Mouse (Mus musculus): ENCODE measurements around the gene Uqcc2. TPM values are rescaled to one million over a fixed set of nuclear protein-coding genes. Genes with fewer than 3 reads are reported as not detected.

Gene Uqcc2
- total RNA-seq, 4 experiments from 2014 or later, result 185 to 220 (median 203) TPM

- no peak for DNase-seq (ENCODE audit: low spot score in 2 of 2)
These were observed 55.8 kb downstream of the Uqcc2 start for GRCm38 (mm10) chr17:27077920-27078319.

DNA sequence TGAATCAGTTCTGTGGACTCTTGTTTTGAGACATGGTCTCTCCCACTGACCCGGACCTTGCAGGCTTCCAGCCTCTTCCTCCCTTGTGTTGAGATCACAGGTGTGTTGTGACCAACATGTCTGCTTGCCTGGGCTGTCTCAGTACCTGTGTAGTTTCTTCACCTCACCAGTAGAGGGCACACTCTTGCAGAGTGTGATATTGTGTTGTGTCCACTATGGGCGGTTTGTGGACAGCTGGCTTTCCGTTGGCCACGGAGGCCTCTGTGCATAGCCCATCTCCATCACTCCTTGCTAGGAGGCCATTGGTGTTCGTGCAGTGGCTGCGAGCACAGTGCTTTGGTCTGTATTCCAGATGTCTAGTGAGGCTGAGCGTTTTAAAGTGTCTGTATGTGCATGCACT, 56.6 kb downstream of the Uqcc2 start:
- no peak for DNase-seq (ENCODE audit: low spot score in 2 of 2)

DNA sequence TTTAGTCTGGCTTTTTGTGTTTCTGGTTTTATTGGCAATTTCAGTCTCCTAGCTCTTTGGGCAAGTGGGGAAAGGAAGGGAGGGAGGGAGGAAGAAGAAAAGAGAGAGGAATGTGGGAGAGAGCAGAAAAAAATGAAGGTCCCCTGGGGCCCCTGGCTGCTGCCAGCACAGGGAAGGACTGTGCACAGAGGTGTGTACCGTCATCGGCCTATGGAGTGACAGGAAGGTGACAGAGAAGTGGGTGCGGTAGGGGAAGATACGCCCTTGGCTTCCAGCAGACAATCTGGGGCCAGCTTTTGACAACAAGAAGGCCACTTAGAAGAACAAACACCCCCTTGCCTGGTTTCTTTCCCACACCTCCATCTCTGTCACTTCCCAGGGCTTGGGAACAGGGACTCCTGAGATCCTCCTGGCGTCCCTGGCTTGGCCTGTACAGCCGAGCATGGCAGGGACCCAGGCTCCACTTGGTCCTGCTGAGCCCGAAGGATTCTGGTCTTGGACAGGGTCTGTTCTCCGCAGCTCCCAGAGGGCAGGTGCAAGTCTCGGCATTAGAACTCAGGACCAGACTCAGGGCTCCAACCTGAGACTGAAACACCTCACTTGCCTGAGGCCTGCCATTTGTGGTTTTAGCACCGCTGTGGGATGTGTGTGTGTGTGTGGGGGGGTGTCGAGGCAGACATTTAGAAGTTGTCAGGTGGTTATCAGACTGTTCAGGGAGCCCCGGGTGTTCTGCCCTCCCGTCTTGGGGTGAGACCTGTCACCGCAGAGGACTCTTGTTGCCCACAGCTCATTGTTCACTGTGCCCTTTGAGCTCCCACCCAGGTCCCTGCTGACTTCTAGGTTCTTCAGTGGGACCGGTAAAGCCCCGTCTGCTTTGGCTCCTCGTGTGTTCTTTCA, 58.6 kb downstream of the Uqcc2 start:
- DNase-seq (ENCODE audit: low spot score in 2 of 2), result no peak

GRCm38 (mm10) chr17:27074236-27074635, 59.5 kb downstream of the Uqcc2 start:
- DNase-seq (ENCODE audit: low spot score in 2 of 2), result no peak

- no peak for DNase-seq (ENCODE audit: low spot score in 2 of 2)
These were observed 59.9 kb downstream of the Uqcc2 start for GRCm38 (mm10) chr17:27073778-27074177.

GRCm38 (mm10) chr17:27073126-27073525, 60.6 kb downstream of the Uqcc2 start:
- DNase-seq (ENCODE audit: low spot score in 2 of 2), result no peak

Small RNA genes within 50 kb of the gene (microRNA-seq; reads per million reads assigned to microRNA genes)
- 0 reads per million in 2 experiments for gene Mir7677

Other genes with a start within 250 kb of the Uqcc2 start
- gene Kifc5b, start 216.8 kb downstream of the Uqcc2 start, total RNA-seq (2022), result 1 to 10 TPM; 2.5 to 7.4 (median 4.2) TPM
- 10 to 100 TPM; 37.0 to 40.3 (median 37.5) TPM for gene Phf1, start 200.9 kb downstream of the Uqcc2 start, total RNA-seq (2022)
- 10 to 100 TPM; 90.0 to 96.1 (median 92.0) TPM for gene Cuta, start 194.3 kb downstream of the Uqcc2 start, total RNA-seq (2022)
- 100 to 1,000 TPM; 353 to 466 (median 403) TPM for gene Syngap1, start 192.7 kb downstream of the Uqcc2 start, total RNA-seq (2022)
- 10 to 100 TPM; 12.2 to 14.7 (median 13.7) TPM for gene Zbtb9, start 160.7 kb downstream of the Uqcc2 start, total RNA-seq (2022)
- 10 to 100 TPM; 11.6 to 15.9 (median 13.7) TPM for gene Bak1, start 104.9 kb downstream of the Uqcc2 start, total RNA-seq (2022)
- 1 to 10 TPM; 3.0 to 4.8 (median 3.7) TPM for gene Itpr3, start 76.6 kb downstream of the Uqcc2 start, total RNA-seq (2022)
- gene Ip6k3, start 33.9 kb upstream of the Uqcc2 start, total RNA-seq (2022), result 1 to 10 TPM in 2 of 4 experiments, under 1 TPM in 2; 0.27 to 3.7 (median 2.0) TPM
- 10 to 100 TPM; 41.9 to 48.4 (median 43.0) TPM for gene Lemd2, start 70.6 kb upstream of the Uqcc2 start, total RNA-seq (2022)